Mouse (Mus musculus) right cerebral cortex, postnatal 36 days (tissue): ENCODE measurements at regions not wholly inside any gene's neighbourhood (a gene's known extent, or its start where the extent isn't known, plus 50 kb on each side); places are given as distances from the start of the nearest gene placed in this dataset.

Experiments used
- DNase-seq, 2 experiments: peaks; one replicate each; pipeline ENCODE4 v3.0.0; 2022; ENCODE audit warnings: low spot score in 2 of 2, mixed read lengths in 1 of 2

DNA sequence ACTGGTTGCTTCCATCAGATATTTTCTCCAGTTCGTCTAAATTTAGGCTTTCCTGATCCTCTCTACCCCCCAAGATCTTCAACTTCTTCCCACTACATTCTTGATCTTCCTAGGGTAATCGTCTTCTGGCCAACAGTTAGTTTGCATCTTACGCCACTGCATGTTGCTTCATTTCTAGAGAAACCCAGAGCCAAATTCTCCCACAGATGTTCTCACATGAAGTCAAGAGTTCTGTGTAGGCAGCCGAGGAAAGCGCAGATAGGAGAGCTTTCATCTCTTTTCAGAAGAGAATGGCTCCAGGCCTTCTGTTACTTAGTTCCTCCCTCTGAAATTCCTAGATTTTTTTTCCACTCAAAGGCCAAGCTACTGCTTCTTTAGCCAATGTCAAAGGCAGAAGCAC lies 179.9 kb downstream of the Fgf10 start:
- peak in 1 of 2 experiments; percentile 33 for DNase-seq

DNA sequence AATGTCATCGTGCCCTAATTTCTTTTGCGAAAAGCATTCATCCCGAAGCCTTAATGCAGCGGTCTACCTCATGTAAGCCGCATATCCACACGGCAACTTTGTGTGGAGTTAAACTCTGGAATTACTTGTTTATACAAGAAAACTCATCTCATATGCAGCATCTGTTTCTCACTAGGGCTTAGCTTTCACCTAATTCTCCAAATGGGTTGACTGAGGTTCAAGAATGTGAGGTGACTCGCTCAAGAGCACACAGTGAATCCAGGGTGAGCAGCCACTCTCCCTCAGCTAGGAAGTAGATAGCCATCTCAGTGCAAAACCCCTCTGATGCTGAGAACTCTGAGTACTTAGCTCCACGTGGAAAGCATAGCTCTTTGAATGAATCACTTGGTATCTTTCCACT lies 181.1 kb downstream of the Fgf10 start:
- DNase-seq: no peak

DNA sequence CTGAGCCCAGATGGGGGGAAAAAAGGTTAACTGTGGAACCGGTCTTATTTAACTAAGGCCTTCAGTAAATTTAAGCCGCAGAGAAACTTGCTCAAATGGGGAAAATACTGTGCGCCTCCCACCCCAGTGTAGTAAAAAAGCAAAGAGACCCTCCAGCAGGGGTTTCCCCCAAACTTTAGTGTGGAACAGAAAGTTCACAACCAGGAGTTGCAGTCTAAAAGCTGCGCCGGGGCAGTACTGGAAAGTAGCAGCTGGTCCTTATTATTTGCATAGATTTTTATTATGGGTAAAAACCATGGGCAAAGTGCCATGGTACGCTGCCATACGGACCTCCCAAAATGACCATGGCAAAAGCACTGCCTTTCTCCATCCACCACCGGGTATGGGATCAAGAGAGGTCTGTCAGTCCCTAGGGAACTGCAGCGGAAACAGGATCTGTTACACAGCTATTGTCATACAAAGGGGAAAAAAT lies 216.8 kb downstream of the Fgf10 start:
- no peak for DNase-seq

DNA sequence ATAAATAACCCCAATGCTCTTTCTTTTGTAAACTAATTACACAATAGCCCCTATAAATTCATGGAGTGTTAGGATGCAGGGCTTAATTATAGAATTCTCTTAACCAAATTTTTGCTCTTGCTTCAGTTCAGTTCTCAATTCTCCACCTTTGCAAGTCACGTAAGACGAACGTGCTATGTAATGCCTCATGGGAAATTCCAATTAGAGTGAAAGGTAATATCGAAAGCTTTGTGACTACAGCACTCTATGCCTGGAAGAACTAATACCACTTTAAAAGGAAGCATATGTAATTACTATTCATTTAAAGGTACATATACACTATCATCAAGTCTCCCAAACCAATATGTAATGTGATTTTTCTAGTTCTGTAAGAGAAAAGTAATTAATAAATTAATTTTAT lies 225.5 kb downstream of the Fgf10 start:
- DNase-seq: no peak

DNA sequence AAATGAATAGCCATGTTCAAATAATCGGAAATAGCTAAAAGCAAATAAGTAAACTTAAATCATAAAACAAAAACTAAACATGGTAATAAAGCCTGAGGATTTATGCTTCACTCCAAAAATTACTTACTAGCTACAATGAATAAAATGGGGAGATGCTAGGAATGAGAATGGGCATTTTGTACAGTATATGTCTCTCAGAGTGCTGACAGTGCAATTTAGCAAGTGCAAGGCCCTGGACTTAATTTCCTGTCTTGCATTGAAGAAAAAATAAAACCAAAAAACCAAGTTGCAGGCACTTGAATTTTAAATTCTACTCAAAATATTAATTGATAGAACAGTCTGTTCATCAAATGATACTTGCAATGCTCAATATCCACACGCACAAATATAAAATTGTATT lies 232.4 kb downstream of the Fgf10 start:
- DNase-seq: no peak

DNA sequence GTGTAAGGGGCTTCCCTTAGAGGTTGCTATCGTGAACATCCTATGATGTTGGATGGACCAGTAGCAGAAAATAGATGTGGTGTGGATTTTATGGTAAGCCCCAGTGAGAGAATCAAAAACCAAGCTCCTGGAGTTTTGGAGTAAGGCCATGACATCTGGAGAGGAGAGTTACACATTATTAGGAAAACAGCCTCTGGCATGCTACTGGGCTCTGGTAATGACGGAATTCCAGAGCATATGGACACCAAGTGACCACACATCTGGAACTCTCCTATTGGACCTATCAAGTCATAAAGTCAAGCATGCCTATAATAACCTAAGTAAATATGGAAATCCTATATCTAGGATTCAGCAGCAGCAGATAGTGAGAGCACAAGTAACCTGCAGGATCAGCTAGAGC lies 240.8 kb downstream of the Fgf10 start:
- DNase-seq: no peak

DNA sequence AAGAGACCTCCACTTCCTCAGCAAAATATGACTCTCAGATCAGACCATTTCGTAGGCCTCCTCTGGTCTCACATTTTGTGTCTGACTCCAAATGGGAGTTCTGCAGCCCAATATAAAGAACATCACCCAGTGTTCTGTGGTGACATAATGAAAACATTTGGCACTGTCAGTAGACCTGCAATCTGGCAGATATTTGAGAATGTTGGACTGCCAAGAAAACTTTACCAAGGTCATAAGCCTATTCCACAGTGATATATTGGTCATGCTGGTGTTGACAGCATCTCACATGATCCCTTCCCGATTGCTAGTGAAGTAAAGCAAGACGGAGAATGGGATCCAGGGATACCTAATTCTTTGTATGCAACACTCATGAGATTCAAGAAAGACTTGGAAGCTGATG lies 271.2 kb downstream of the Fgf10 start:
- no peak for DNase-seq

DNA sequence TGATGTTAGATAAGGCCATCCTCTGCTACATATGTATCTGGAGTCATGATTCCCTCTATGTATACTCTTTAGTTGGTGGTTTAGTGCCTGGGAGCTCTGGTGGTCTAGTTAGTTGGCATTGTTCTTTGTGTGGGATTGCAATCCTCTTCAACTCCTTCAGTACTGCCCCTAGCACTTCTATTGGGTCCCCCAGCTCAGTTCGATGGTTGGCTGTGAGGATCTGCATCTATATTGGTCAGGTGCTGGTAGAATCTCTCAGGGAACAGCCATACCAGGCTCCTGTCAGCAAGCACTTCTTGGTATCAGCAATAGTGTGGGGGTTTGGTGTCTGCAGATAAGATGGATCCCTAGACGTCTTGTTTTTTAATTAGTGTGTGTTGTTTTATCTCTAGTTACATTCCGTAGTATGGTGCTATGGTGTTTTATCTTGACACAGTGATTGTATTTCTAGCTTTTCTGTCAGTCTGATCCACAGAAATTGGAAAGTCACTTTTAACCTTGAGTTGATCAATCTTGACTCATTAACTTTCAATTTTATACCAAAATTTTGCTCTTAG lies 296.6 kb downstream of the Fgf10 start:
- DNase-seq: no peak

DNA sequence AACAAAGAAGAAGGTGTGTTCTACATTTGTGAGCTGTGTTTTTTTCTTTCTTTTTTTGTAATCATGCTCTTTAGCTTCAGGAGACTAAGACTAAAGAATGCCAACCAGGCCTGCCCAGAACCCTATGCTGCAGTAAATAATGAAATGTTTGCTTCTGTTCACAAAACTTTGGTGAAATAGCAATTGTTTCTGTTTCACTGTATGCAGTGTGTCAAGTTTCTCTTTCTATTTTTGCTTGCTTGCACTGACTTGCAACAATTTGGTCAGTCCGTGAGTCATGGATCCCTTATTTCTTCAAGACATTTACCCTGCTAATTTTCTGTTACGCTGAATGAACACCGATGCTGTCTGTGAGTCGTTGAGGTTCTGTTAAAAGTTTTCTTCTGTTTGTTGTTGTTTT lies 298.1 kb downstream of the Fgf10 start:
- no peak for DNase-seq

DNA sequence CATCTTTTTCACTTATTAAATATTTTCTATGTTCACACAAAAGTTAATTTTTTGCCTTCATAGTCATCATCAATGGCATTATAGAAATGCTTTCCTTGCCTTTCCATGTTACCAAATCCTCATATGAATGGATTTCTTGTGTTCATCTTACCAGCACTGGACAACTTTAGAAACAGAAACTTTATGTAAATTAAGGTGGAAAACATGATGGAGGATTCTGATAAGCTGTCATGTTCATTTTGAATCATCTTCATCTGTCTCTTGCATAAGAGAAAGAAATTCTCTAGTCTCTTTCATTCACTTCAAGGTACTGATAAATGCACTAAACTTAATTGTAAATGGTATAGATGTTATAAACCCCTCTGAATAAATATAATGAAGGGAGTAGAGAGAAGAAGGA lies 305.4 kb downstream of the Fgf10 start:
- DNase-seq: no peak

DNA sequence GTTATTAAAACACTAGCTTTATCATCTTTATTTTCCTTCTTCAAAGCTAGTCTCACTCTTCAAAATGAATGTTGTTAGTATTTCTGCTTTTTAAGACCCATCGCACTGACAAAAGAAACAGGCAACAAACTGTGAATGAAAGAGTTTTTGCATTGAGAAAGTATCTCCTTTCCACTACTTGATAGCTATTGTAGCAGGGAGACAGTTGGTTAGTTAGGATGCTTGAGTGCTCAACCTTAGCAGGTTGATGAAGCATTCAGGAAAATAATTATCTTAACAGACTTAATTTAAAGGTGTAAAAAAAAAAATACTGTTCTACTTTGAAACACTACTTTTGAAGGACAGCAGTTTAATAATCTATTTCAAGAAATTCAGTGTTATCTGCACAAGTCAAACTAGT lies 305.9 kb downstream of the Fgf10 start:
- no peak for DNase-seq

DNA sequence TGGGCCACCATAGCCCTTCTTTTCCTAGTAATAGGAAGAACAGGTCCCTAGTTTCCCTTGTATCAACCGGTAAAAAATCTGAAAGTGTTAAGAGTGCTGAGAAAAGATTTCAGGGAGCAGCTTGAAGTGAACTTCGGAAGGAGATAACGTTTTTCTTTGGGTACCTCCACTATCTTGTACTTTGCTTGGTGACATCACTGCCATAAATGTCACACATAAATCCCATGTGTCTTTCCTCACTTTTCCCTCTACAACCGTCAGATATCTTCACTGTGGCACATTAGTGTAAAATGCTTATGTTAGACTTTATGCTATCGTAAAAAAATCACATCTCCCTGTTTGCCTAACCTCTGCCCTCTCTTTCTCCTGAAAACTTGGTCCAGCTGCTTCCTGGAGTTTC lies 309.9 kb downstream of the Fgf10 start:
- no peak for DNase-seq

DNA sequence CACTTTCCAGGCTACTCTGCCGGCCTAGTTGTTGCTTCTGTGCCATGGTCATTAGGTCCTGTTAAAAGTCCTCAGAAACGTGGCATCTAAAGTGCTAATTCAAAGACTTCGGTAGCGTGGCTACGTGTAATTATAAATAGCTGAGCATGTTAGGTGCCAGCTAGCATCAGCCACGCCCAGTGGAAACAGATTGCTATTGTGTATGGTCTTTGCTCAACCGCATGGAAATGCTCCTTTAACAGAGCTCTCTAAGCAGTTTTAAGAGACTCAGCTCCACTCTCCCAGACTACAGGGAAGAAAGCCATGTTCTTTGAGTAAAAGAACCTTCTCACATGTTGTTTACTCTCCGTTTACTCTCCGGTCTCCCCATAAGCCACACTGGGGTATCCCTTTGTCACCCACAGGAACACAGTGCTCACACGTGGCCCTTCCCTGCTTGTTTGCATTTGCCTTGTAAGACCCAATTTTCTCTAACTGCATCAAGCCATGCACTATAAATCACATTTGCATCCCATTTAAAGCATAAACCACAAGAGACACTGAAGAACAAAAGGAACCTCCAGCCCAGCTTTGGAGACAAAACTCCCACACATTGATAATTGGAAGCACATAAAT lies 311.7 kb downstream of the Fgf10 start:
- DNase-seq: no peak

DNA sequence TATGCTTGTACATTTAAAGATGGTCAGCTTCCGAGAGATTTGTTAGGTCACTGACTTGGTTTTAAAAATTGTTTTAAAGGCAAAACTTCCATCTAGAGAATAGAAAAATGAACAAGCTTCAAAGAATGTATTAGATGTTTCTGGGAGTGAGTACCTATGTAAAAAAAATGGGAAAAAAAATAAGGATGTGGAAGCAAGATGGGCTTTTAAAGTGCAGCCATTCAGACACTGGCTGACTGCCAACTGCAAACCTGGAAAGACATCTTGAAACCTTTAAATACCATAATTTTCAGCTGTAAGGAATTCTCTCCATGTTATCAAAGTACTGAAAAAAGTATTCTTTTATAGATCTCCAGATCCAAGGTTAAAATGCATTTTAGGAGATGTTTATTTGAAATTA lies 315.7 kb downstream of the Fgf10 start:
- no peak for DNase-seq

DNA sequence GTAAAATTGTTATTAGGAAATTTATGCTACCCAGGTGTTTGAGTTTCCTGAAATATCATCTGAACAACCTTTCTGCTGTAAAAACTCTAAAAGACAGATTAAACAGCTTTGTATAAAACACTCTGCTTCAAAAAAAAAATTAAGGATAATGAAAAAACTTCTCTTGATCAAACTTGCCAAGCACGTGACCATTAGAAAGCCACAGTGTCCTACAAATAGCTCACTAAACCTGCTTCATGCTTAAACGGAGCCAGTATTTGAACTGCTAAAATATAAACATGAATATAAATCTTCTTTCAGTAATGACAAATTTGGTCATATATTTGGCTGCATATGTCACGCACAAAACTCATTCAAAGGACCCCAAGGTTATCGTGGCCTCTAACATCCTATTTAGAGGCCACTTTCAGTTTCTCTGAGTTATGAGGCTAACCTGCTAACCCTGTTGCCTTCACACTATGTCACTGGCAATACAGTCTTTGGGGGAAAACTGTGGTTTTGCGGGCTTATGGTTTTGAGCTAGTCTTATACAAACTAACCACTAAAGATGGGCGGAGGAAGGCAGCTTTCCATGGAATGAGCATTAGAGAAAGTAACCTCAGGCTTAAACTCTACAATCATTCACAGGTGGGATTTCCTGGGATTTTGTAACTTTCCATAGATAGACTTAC lies 355.8 kb downstream of the Fgf10 start:
- DNase-seq: no peak

DNA sequence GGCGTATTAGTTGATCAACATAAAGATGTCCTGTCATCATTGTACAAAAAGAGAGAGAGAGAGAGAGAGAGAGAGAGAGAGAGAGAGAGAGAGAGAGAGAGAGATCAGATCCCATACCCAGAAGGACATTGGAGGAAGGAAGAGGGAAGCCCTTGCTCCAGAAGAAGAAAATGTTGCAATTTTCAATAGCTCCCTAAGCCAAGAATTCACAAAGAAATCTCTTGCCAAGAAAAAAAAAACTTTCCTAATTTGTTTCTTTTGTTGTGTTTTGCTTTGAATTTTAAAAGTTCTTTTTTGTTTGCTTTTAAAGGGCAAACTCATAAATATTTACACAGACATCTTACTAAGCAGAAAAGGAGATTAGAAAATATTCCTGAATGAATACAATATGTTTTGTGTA lies 370.0 kb downstream of the Fgf10 start:
- DNase-seq: no peak

DNA sequence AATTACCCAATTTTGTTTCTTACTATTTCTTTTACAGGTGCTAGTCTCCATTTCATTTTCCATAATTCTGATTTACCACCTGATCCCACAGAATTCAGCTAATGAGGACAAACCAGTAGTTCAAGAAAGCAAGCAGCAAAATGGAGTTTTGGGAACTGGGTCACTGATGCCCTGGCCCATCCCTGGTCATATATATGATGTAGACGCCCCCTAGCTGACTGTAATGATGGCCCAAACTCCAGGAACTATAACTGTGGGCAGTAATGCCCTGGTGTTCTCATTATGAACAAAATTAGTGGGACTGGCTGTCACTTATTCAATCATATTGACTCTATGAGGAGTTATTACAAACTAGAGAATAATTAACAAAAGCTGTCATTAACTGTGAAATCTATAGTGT lies 375.5 kb downstream of the Fgf10 start:
- DNase-seq: no peak

DNA sequence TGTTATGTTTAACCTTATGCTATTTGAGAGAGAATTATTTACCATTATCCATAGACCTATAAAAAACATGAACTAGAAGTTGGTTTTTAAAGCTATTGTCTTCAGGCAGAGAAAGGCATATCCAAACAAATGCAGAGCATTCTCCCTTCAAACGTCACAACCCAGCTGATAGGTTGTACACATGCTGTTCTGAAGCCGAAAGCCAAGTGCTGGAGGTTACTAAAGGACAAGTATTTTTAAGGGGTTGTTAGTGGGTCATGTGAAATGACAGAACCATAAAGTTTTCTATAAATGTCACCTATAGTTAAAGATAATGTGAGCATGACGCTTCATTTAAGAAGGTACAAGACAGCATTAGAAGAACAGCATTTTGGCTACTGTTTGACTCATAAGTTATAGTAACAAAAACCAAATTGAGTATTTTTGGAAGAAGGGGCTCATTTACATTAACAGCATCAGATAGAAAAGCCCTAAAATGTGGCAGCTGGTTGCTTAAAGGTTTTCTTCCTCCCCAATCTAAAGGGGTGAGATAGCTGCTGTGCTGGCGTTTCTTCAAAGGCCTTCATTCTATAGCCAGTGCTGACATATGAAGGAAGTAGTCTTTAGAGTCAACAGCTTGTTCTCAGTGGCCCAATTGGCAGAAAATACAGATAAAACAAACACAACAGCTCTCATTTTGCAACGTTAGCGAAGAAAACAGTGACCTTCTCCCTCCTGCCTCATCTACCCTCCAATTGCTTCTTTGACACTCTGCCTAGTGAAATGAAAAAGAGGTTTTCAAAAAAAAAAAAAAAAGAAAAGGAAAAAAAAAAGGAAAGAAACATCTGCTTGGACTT lies 359.4 kb upstream of the Paip1 start:
- no peak for DNase-seq

DNA sequence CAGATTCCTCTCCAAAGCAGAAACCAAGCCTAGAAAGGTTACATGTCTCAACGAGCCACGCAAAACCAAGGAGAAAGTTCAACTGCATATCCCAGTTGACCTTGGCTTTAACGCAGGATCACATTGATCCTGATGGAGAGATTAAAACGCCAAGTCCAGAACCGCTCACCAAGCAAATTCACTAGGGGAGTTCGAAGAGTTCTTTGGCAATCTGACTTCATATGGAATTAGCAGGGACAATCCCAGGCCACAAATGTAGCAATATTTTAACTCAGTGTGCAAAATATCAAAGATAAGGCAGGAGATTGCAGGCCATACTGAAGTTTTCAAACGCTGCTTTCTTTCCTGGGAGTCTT lies 358.8 kb upstream of the Paip1 start:
- no peak for DNase-seq

DNA sequence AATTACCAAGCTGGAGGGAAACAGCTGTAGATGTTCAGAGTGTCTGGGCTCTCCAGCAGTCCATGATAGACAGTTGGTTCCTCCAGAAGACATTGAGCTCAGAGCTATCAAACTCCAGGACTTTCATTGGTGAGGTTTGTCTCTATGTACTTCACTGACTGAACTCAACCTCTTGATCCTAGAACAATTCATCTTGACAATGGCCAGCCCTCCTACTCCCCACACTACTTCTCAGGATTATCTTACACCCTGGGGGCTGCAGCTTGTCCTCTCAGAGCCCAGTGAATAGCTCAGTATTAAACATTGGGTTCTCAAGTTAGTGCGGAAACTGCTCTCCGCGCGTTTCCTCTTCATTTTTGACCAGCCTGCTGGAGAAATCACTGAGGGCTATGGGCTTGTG lies 349.2 kb upstream of the Paip1 start:
- no peak for DNase-seq

DNA sequence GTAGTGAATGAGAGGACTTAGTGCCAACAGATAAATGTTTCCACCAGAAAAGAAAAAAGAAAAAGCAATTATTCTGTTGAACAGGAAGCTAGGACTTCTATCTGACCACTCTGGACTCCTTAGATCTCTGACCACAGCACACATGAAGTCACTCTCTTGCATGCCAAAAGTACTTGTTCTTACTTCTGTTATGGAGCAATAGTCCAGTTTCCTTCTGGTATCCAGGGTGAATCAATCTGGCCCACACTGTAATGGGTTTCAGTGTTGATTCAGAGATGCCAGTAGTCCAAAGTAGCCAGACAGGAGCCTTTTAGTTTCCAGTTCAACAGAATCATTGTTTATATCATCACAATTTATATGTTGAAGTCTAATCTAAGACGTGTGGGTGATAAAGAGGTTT lies 346.7 kb upstream of the Paip1 start:
- DNase-seq: no peak

DNA sequence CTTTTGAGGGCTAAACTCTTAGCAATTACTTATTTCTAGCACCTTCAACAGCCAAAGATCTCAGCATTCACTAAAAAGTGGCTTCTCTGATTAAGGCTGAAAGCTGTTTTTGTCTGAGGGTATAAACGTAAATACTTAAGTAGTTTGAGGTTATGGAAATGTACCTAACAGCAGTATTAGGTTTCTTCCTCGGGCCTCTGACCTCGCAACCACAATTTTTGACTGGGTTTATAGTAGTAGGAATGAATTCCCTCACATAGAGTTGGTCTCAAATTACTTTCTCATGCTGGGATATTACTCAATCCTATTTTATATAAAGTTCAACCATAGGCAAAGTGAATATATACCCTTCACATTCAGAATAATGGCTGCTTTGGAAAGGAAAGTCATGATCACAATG lies 310.5 kb upstream of the Paip1 start:
- DNase-seq: no peak

DNA sequence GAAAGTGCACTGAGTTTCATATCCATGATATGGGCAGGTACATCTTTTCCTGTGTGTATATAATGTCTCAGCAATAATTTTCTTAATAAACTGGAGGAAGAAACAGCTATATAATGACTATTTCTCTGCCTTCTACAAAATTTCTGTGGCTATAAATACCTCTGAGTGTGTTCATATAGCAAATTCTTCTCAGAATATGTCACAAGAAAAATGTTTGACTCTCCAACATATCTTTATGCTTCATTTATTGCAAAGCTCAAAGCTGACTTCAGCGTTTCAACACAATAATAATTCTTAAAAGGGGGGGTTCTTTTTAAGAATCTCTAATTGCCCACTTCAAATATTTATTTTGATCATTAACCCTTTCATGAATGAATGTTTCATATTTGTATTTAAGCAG lies 310.0 kb upstream of the Paip1 start:
- no peak for DNase-seq
